10 mouse cellular contexts compared by ENCODE assay signal in genomic region chr6:57823461-57823860, GRCm38 (mm10). TPM values are rescaled to one million over a fixed set of nuclear protein-coding genes. Genes with fewer than 3 reads are reported as not detected.
DNase-seq lines count a peak whose midpoint lies in the region; ATAC-seq lines count a peak whose summit lies in the region.
"Had no signal": no experiment of that assay in that cellular context is flagged by ENCODE, and none has a peak within 500 bp of the region (broad histone marks: within the 10 kb centered on the region; RNA-seq: fewer than 3 reads in every experiment).

No protein-coding gene starts in this region.

- H3K4me3 ChIP-seq in neural tube, embryonic 11.5 days (ENCODE audit: low read depth, low read length), result peak overlapping the region; percentile 94; the same call in 1 of the 2 replicates
- H3K4me3 ChIP-seq in forebrain, embryonic 10.5 days, result peak overlapping the region; percentile 92
- peak overlapping the region; percentile 26 for H3K4me3 ChIP-seq in limb, embryonic 13.5 days
- peak overlapping the region; percentile 17; the same call in 1 of the 2 replicates for H3K4me3 ChIP-seq in stomach, embryonic 15.5 days (replicated peaks)

- H3K9me3 ChIP-seq in neural tube, embryonic 11.5 days (ENCODE audit: control insufficient read depth, low read length), result no peaks in the 10 kb centered on the region
- no peaks in the 10 kb centered on the region; the same call in 1 of the 2 replicates for H3K9me3 ChIP-seq in forebrain, embryonic 10.5 days
- no peaks in the 10 kb centered on the region for H3K9me3 ChIP-seq in limb, embryonic 13.5 days
- H3K9me3 ChIP-seq in stomach, embryonic 15.5 days, result no peaks in the 10 kb centered on the region

- H3K36me3 ChIP-seq in neural tube, embryonic 11.5 days (ENCODE audit: control insufficient read depth, insufficient read depth, low read length), result no peaks in the 10 kb centered on the region
- H3K36me3 ChIP-seq in forebrain, embryonic 10.5 days (replicated peaks), result peaks cover 5% of the 10 kb centered on the region; the same call in 1 of the 2 replicates
- H3K36me3 ChIP-seq in limb, embryonic 13.5 days, result no peaks in the 10 kb centered on the region; the same call in 1 of the 2 replicates
- no peaks in the 10 kb centered on the region for H3K36me3 ChIP-seq in stomach, embryonic 15.5 days

- peak overlapping the region; percentile 38 for H3K4me2 ChIP-seq in neural tube, embryonic 11.5 days (ENCODE audit: low read depth)
- peak overlapping the region; percentile 71 for H3K4me2 ChIP-seq in limb, embryonic 13.5 days (replicated peaks)
- H3K4me2 ChIP-seq in stomach, embryonic 15.5 days, result peak overlapping the region; percentile 37; the same call in 1 of the 2 replicates

- H3K9ac ChIP-seq in neural tube, embryonic 11.5 days (ENCODE audit: low read length), result no peak overlapping the region
- no peak overlapping the region for H3K9ac ChIP-seq in limb, embryonic 13.5 days
- no peak overlapping the region for H3K9ac ChIP-seq in stomach, embryonic 15.5 days

- intact Hi-C loops in left cerebral cortex, postnatal 25 days (cut with DNase I), result no loop called here

- no peak for ATAC-seq in neural tube, embryonic 11.5 days (ENCODE audit: insufficient read depth, low FRiP score, low TSS enrichment)
- no peak for ATAC-seq in limb, embryonic 13.5 days (ENCODE audit: low FRiP score, low read depth)
- no peak for ATAC-seq in stomach, embryonic 15.5 days (ENCODE audit: insufficient read depth, low FRiP score, low read depth)

- H3K4me1 ChIP-seq in neural tube, embryonic 11.5 days (ENCODE audit: control insufficient read depth, insufficient read depth, low read length), result no peaks in the 10 kb centered on the region
- H3K4me1 ChIP-seq in forebrain, embryonic 10.5 days, result peaks cover 22% of the 10 kb centered on the region
- peaks cover 17% of the 10 kb centered on the region; the same call in 1 of the 2 replicates for H3K4me1 ChIP-seq in limb, embryonic 13.5 days
- H3K4me1 ChIP-seq in stomach, embryonic 15.5 days, result no peaks in the 10 kb centered on the region

- DNase-seq in neural tube, embryonic 11.5 days (ENCODE audit: low spot score), result no peak
- no peak for DNase-seq in neural tube, embryonic 10.5 days (ENCODE audit: extremely low spot score, low spot score)
- no peak for DNase-seq in forebrain, embryonic 10.5 days (ENCODE audit: extremely low spot score, low spot score)
- DNase-seq in left cerebral cortex, postnatal 25 days (ENCODE audit: low spot score in 2 of 2), result no peak
- no peak for DNase-seq in frontal cortex, postnatal 25 days (ENCODE audit: low spot score in 2 of 2)
- no peak for DNase-seq in left cerebral cortex, adult 11 months (ENCODE audit: low spot score)
- DNase-seq: lung, postnatal 4 days had no signal

- no peak overlapping the region for H3K27ac ChIP-seq in neural tube, embryonic 11.5 days (ENCODE audit: low read depth, low read length)
- H3K27ac ChIP-seq in forebrain, embryonic 10.5 days, result peak overlapping the region; percentile 71; the same call in 1 of the 2 replicates
- no peak overlapping the region for H3K27ac ChIP-seq in limb, embryonic 13.5 days
- H3K27ac ChIP-seq in stomach, embryonic 15.5 days, result no peak overlapping the region

- 41% methylated on average over 3 of the region's 3 CpGs for WGBS in neural tube, embryonic 11.5 days
- WGBS in forebrain, embryonic 10.5 days, result 48% methylated on average over 3 of the region's 3 CpGs
- WGBS in limb, embryonic 13.5 days, result 45% methylated on average over 3 of the region's 3 CpGs
- 5% methylated on average over 3 of the region's 3 CpGs for WGBS in stomach, embryonic 15.5 days

- no peaks in the 10 kb centered on the region for H3K27me3 ChIP-seq in neural tube, embryonic 11.5 days (ENCODE audit: control insufficient read depth, insufficient read depth, low read length)
- H3K27me3 ChIP-seq in forebrain, embryonic 10.5 days (ENCODE audit: poor library complexity, severe bottlenecking), result no peaks in the 10 kb centered on the region
- H3K27me3 ChIP-seq in limb, embryonic 13.5 days, result no peaks in the 10 kb centered on the region
- no peaks in the 10 kb centered on the region for H3K27me3 ChIP-seq in stomach, embryonic 15.5 days (replicated peaks)

RNA-seq across cellular contexts. Expression of gene Vopp1, which starts 1.5 kb away (rescaled TPM):
- 63.4 and 77.2 TPM in 2 replicates for polyA plus RNA-seq in neural tube, embryonic 11.5 days (2014; fragmentation: Nextera tagmentation; extraction: Ambion mirVana)
- 59.8 and 60.7 TPM in 2 replicates for polyA plus RNA-seq in forebrain, embryonic 10.5 days (2016; fragmentation: Nextera tagmentation; extraction: Ambion mirVana)
- polyA plus RNA-seq in limb, embryonic 13.5 days (2015; fragmentation: Nextera tagmentation; extraction: Ambion mirVana), result 59.7 and 61.3 TPM in 2 replicates
- 45.4 and 46.2 TPM in 2 replicates for polyA plus RNA-seq in stomach, embryonic 15.5 days (2015; fragmentation: Nextera tagmentation; extraction: Ambion mirVana)
- total RNA-seq in left cerebral cortex, postnatal 25 days (2021), result 100 to 1,000 TPM; 150 to 151 TPM

RNA-seq across cellular contexts. Expression of gene Vmn1r21, which starts 26.7 kb away (rescaled TPM):
- polyA plus RNA-seq in neural tube, embryonic 11.5 days (2014; fragmentation: Nextera tagmentation; extraction: Ambion mirVana), result not detected in 2 replicates
- not detected in 2 replicates for polyA plus RNA-seq in forebrain, embryonic 10.5 days (2016; fragmentation: Nextera tagmentation; extraction: Ambion mirVana)
- polyA plus RNA-seq in limb, embryonic 13.5 days (2015; fragmentation: Nextera tagmentation; extraction: Ambion mirVana), result not detected in 2 replicates
- not detected in 2 replicates for polyA plus RNA-seq in stomach, embryonic 15.5 days (2015; fragmentation: Nextera tagmentation; extraction: Ambion mirVana)
- not detected for total RNA-seq in left cerebral cortex, postnatal 25 days (2021)
- polyA plus RNA-seq: thymus, postnatal 0 days had no signal

Comparison
In these comparisons a context has a peak if more than half of its experiments do, and no peak if none do; other contexts are left out.
1. H3K4me3 ChIP-seq: peak in every context shown above with its lines; median percentile 94 in neural tube, embryonic 11.5 days; 92 in forebrain, embryonic 10.5 days; 26 in limb, embryonic 13.5 days; 17 in stomach, embryonic 15.5 days.